Mouse (Mus musculus) embryonic fibroblast, embryonic 13.5 days (primary cell): Measurements from ENCODE around the gene Cflar.

Source experiments
- CTCF ChIP-seq: IDR thresholded peaks from 2 replicates; pipeline ENCODE4 v1.5.1; 2011; ENCODE audit warnings: mild to moderate bottlenecking, control low read depth, low read length, moderate library complexity, borderline replicate concordance; ENCODE audit not compliant: insufficient read depth
- POLR2A ChIP-seq: IDR thresholded peaks from 2 replicates; pipeline ENCODE4 v1.6.1; 2011; ENCODE audit warnings: low read depth, mild to moderate bottlenecking, control low read depth, low read length, moderate library complexity

DNA sequence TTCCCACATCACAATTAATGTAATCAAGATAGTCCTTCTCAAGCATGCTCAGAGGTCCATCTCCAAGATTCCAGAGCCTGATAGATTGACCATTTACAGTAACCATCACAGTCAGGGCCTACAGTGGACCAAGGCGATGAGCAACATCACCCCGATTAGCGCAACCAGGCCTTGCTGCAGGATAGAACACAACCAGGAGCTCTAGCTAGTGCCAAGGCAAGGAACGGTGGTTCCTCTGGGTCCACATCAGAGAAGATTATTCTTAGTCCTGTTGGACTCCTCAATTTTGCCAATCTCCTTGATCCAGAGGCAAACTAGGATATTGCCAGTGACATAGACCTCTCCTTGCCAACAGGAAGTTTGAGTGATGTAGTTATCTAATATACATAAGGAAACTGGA lies 77.1 kb downstream of the Cflar start:
- TF ChIP-seq CTCF = no peak
- TF ChIP-seq POLR2A = no peak
